Mouse (Mus musculus) brain, embryonic 14.5 days (tissue): ENCODE measurements around the gene Csgalnact2.

Experiments used
- CTCF ChIP-seq: fragments of 200-500 bp; IDR thresholded peaks from 2 replicates; pipeline ENCODE4 v1.5.1; 2012; ENCODE audit warnings: inconsistent platforms, mild to moderate bottlenecking, moderate library complexity, borderline replicate concordance; ENCODE audit not compliant: insufficient read depth, insufficient read length; ENCODE audit errors: extremely low read depth
- POLR2A ChIP-seq: fragments of 200-500 bp; IDR thresholded peaks from 2 replicates; pipeline ENCODE4 v1.6.1; 2012; ENCODE audit warnings: mild to moderate bottlenecking, inconsistent platforms, borderline replicate concordance; ENCODE audit not compliant: poor library complexity, insufficient read depth, insufficient read length, severe bottlenecking; ENCODE audit errors: extremely low read depth

GRCm38 (mm10) chr6:118111810-118112209 is 27.1 kb downstream of the Csgalnact2 start:
- TF ChIP-seq CTCF (no peak), POLR2A (no peak)
